Mouse (Mus musculus): ENCODE measurements around the gene Rrm2. TPM values are rescaled to one million over a fixed set of nuclear protein-coding genes. Genes with fewer than 3 reads are reported as not detected.
"Not testable (repeated sequence)": the region's sequence is repeated elsewhere in the genome, so short reads cannot be mapped to it uniquely, and the experiment has no call there.

Gene Rrm2
- polyA plus RNA-seq, 2 experiments from 2014 or later: 134 to 174 TPM

- no peak for ATAC-seq
These were observed 2.4 kb upstream of the Rrm2 start for GRCm38 (mm10) chr12:24705502-24706263.

GRCm38 (mm10) chr12:24706764-24707479 is 1.1 kb upstream of the Rrm2 start:
- ATAC-seq: no peak

DNA sequence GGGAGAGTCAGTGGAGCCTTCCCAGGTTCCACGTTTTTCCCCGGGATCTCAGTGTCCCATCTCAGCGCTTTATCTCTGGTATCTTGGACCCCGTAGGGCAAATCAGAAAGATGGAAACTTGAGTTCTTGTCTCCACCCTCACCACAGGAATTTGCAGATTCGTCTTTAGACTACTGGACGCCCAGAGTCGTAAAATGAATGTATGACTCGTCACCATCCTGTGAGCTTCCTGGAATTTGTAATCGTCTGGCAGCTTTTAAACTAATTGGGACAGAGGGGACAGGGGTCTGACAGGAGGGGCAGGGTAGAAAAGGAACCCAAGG is 600 bp upstream of the Rrm2 start:
- no peak for ATAC-seq

GRCm38 (mm10) chr12:24708824-24709218 is 780 bp downstream of the Rrm2 start:
- no peak for ATAC-seq

GRCm38 (mm10) chr12:24709409-24709808 is 1.4 kb downstream of the Rrm2 start:
- ATAC-seq: peak; percentile 10

GRCm38 (mm10) chr12:24709831-24710508 is 1.9 kb downstream of the Rrm2 start:
- peak; percentile 48 for ATAC-seq

DNA sequence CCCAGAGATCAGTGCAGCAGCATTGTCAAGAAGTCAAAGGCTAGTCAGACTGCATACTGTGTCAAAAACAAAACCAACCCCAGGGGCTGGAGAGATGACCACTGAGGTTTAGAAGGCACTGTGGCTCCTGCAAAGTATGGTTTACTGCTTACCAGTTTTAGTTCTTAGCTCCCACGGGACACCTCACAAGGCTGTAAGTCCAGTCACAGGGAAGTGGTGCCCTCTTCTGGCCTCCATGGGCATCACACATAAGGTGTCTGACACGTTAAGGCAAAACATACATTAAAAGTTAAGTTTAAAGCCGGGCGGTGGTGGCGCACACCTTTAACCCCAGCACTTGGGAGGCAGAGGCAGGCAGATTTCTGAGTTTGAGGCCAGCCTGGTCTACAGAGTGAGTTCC is 2.6 kb downstream of the Rrm2 start:
- no peak for ATAC-seq

DNA sequence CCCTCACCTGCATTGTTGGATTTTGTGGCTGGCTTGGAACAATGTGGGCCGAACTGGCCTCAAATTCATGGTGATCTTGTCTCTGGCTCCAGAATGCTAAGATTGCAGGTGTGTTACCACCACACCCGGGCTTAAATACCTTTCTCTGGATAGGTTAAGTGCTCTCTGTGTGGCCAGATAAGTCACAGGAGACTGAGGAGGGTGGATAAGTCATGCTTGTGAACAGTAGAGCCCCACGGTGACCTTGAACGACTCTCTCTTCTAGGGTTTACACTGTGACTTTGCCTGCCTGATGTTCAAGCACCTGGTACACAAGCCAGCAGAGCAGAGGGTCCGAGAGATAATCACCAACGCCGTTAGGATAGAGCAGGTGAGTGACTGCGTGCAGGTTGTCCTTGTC is 4.4 kb downstream of the Rrm2 start:
- ATAC-seq: no peak

- ATAC-seq: no peak
These were observed 6.7 kb downstream of the Rrm2 start for GRCm38 (mm10) chr12:24714579-24715255.

DNA sequence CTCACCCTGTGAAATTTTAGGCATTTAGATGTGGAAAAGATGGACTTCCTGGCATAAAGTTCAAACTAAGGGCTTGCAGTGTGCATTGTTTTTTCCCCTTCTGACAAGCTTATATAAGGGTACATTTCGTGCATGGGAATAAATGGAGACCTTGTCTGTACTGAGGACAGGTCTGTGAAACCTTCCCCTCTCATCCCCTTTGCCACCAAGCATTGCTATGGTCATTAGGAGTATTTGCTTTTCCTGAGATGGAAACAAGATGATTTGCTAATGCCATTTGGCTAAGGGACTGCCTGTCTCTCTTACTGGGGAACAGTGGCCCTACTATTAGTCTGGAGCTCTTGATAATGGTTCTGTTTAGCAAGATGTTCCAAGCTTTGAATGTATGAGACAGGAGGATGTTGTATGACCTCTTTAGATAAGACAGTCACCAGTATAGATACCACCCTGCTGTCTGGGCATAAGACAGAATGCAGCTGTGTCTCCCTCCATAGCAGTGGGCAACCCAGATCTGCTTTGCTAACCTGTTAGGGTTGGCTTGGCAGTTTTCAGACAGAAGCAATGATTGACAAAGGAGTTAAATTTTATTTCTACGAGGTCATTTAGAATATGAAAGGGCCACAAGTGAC is 7.3 kb downstream of the Rrm2 start:
- no peak for ATAC-seq

DNA sequence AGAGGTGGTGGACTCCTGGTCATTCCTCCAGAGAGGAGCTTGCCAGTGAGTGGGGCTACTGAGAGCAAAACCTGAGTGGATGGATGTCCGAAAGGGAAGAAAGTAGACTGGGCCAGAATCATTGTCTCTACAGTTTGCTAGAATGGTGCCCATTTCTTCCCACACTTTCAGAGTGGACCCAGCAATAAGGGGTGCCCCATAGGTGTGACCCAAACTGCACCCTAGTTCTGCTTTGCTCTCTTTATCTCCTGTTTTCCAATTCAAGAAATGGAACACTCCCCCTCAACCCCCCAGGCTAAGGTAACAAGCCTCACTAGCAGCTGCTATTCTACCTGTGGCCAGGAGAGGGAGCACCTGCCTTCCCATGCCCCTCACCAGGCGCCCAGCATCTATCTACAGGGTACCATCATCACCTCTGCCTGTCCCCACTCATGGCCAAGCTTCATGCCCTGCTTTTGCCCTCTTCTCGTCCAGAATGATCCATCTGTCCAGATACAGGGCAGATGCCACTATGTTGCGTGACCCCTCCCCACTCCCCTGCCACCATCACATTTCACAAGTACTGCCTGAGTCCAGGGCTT is 8.8 kb downstream of the Rrm2 start:
- ATAC-seq: peak; percentile 75

GRCm38 (mm10) chr12:24723434-24723833 is 15.4 kb downstream of the Rrm2 start:
- no peak for ATAC-seq

DNA sequence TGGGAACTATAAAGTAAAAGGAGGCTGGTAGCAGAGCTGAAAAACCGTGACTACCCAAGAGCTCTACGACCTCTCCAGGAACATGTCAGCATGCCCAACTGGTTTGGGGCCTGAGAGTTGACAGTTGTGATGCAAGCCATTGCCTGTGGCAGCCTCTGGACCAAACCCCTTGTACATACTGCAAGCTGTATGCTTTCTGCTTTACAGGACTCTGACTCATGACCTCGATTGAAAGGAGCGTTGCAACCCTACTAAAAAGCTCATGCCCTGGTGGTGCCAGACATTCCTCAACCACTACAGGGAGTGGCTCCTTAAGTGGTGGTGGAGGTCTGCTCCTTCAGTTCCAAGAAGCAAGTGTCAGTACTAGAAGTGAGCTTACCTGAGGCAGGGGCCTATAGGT is 15.8 kb downstream of the Rrm2 start:
- ATAC-seq: no peak

DNA sequence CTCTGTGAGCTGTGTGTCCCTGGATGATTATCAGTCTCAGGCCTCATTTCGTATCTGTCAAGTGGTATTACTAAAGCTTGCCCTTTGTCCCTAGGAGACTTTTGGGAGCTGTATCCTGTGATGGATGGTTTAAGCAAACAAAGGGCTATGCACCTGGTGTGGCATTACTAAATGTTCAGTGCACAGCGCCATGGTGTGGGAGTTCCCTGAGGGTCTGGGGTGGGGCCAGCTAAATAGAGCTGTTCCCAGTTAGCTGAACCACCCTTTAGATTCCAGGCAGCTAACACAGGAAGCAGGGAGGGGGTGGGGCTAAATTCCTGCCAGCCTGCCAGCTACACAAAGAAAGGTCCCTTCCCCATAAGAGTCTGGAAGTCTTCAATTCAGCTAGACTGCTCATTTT is 16.3 kb downstream of the Rrm2 start:
- ATAC-seq: no peak

DNA sequence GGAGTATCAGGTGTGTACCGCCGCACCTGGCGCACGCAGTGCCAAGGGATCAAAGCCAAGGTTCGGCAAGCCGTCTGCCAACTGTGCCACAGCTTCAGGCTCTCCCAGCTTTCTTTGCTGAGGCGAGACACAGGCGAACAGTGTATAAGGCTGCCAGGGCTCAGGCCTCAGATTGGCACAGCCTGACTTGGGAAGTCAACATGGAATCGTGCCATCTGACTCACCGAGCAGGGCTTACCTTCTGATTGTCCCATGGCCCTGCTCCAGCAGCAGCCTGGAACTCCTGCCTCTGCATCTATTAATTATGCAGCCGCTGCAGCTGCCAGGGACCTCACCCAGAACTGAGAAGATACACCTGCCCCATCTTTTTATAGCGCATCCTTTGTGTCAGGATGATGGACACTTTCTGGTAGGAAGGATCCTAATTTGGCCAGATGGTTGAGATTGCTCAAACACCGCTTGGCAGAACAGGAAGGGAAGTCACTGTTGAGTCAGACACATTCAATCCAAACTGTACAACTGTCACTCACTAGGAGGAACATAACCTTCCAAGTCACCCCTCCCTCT is 26.9 kb downstream of the Rrm2 start:
- ATAC-seq: no peak

GRCm38 (mm10) chr12:24736956-24737355 is 28.9 kb downstream of the Rrm2 start:
- ATAC-seq: no peak

- ATAC-seq: no peak
These were observed 31.9 kb downstream of the Rrm2 start for GRCm38 (mm10) chr12:24739963-24740362.

DNA sequence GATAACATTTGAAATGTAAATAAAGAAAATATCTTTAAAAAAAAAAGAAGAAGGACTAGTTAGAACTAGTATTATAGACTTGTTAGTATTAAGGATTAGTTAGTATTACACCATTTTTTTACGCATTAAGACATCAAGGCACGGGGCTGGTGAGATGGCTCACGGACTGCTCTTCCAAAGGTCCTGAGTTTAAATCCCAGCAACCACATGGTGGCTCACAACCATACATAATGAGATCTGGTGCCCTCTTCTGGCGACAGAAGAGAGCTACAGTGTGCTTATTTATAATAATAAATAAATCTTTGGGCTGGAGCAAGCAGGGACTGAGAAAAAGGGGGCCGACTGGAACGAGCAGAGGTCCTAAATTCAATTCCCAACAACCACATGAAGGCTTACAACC is 33.5 kb downstream of the Rrm2 start:
- ATAC-seq: not testable (repeated sequence)

DNA sequence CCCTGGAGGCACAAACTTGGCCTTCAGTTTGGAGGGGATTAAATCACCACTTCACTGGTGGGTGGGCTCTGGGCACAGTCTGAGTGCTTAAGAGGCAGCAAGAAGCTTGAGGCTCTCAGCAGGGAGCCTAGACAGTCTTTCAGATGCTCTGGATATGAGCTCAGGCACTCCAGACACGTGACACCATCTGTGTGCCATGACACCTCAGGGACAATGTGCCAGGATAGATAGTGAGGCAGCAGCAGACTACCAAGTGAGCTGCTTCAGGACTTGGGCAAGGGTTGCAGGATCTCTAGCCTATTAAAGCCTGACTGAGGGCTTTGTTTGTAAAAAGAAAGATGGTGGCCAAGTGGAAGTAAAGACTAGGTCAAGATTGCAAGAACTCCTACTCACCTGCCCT is 36.3 kb downstream of the Rrm2 start:
- no peak for ATAC-seq

GRCm38 (mm10) chr12:24746579-24747296 is 38.7 kb downstream of the Rrm2 start:
- no peak for ATAC-seq

DNA sequence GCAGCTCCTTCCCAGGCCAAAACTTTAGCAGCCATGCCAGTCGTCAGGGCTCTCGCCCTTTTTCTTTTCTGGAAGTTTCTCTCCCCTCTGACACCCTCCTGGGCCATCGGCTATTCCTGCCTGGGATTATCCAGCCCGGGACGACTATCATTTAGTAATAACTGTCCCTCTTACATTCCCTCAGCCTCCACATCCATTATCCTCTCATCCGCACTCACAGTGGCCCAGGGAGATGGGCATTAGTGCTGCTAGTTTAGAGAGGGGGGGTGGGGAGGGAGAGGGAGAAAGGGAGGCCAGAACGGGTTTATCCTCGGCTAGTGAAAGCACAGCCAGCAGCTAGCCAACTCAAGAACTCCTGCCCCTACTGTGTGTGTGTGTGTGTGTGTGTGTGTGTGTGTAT is 39.3 kb downstream of the Rrm2 start:
- ATAC-seq: no peak

All from activated CD4-positive, CD25-positive, alpha-beta regulatory T cell, adult 4 months (primary cell).